Mouse (Mus musculus): Measurements from ENCODE around the gene Mr1.

- TF ChIP-seq CTCF (IDR thresholded peaks at IDR 0.05; ENCODE audit: low read depth, low read length) (no peak), GATA1 (IDR thresholded peaks at IDR 0.05; ENCODE audit: borderline replicate concordance, low read length) (no peak)
Observed at GRCm38 (mm10) chr1:155082965-155083268, 63.7 kb downstream of the Mr1 start.

Data from G1E (cell line).